Mouse (Mus musculus): ENCODE measurements at regions not wholly inside any gene's neighbourhood (a gene's known extent, or its start where the extent isn't known, plus 50 kb on each side); places are given as distances from the start of the nearest gene placed in this dataset.

DNA sequence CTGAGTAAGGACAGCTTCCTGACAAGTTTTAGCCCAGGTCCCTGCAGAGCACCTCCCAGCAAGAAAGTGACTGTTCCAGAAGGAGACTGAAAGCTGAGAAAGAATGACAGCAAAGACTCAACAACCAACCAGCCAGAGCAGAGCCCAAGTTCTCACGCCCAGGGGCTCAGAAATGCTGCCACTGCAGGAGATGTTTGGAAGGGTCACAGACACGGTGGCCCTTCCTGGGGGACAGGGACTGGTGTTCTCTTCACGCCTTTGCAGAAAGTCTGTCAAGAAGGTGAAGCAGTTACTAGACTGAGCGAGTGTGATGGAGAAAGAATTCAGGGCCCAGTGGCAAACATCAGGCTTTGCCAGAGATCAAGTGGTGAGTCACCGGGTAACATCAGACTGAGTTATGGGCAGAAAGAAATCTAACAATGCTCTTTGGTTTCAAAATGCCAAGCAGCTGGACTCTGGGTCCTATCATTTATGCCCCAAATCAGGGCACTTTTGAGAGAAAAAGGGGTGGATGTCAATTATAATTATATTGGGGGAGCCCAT, 154.2 kb upstream of the Hes1 start:
- TF ChIP-seq POLR2A (IDR thresholded peaks at IDR 0.05; ENCODE audit: borderline replicate concordance, control insufficient read depth, low read depth, low read length) = no peak
- no peak for TF ChIP-seq CTCF (IDR thresholded peaks at IDR 0.05; ENCODE audit: control insufficient read depth, insufficient read depth, low read length)
